Mouse (Mus musculus) stomach, postnatal 0 days (tissue): ENCODE data around the gene Stra8.

ENCODE experiments used
- CTCF ChIP-seq: IDR thresholded peaks from 2 replicates; pipeline ENCODE4 v1.5.1; 2016; ENCODE audit warnings: antibody characterized with exemption, low read depth, mild to moderate bottlenecking, moderate library complexity
- EP300 ChIP-seq: optimal IDR thresholded peaks from 2 replicates; pipeline ENCODE3; 2016; ENCODE audit warnings: antibody characterized with exemption

GRCm38 (mm10) chr6:34910371-34911219 lies 9.4 kb upstream of the Stra8 start, which contains the start of gene Wdr91:
- TF ChIP-seq CTCF (peak; percentile 49), EP300 (no peak)
